Mouse (Mus musculus): ENCODE results near the gene Usp17le.
"Not testable (repeated sequence)": the region's sequence is repeated elsewhere in the genome, so short reads cannot be mapped to it uniquely, and the experiment has no call there.

The Usp17le gene

DNA sequence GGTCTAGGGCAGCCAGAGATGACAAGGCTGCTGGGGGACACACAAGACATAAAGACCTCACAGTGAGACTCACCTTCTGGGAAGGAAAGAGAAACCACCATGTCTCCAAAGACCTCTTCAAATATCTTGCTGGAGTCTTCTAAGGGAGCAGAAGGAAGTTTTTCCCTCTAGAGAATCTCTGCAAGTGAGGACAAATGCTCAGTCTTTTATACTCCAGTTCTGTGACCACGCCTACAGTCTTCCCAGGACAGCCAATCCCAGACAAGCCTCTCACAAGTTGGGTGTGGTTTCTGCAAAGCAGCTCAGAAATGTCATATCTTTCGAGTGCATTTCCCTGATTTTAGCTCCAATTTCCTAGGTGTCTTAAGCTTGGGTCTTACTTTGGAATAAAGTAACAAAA, at the start of gene Usp17le:
Gene Usp17le (minus strand): TSS at position 101 of the 400 bp plus-strand sequence.
- not testable (repeated sequence) for DNase-seq

DNA sequence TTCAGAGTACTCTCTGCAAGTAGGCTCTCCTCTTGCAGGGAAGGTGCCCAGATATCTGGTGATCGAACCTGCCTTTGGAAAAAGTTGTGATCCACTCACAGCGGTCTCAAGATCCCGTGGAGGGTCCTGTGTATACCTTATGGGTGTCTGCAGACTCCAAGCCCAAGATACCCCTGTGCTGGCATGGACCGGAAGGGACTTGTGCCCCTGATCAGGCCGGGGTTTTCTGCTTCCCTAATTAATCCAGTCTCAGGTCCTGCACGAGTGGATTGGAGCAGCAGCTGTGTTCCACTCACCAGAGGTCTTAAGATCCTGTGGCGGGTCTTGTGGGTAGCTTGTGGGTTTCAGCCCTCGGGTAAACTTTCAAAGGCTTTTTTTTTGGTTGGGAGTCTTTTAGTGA, 33.1 kb upstream of the Usp17le start:
- not testable (repeated sequence) for DNase-seq

DNA sequence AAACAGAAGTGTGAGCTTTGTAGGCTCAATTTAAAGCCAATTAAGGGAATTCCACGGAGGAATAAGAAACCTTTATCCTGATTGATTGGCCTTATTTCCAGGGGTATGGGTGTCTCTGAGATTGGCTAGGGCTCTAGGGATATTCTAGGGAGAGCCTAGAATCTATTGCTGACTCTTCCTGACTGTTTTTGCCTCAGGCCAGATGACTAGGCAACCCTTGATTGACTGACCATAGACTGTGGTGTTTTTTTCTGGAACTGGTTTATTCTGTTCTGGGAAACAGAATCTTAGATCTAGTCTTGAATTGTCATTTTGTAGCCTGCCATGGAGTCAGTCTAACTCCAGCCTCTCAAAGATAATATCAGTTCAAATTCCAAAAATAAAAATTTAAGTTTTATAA, 13.5 kb upstream of the Usp17le start:
- DNase-seq: no peak
